Mouse (Mus musculus): ENCODE measurements at regions not wholly inside any gene's neighbourhood (a gene's known extent, or its start where the extent isn't known, plus 50 kb on each side); places are given as distances from the start of the nearest gene placed in this dataset.
"Not testable (repeated sequence)": the region's sequence is repeated elsewhere in the genome, so short reads cannot be mapped to it uniquely, and the experiment has no call there.

GRCm38 (mm10) chr10:15321480-15321879, 603.5 kb upstream of the Gje1 start:
- no peak for DNase-seq (ENCODE audit: low spot score)

GRCm38 (mm10) chr10:15317017-15317607, 599.1 kb upstream of the Gje1 start:
- DNase-seq (ENCODE audit: low spot score), result no peak

GRCm38 (mm10) chr10:15310650-15311049, 592.6 kb upstream of the Gje1 start:
- DNase-seq (ENCODE audit: low spot score), result no peak

DNA sequence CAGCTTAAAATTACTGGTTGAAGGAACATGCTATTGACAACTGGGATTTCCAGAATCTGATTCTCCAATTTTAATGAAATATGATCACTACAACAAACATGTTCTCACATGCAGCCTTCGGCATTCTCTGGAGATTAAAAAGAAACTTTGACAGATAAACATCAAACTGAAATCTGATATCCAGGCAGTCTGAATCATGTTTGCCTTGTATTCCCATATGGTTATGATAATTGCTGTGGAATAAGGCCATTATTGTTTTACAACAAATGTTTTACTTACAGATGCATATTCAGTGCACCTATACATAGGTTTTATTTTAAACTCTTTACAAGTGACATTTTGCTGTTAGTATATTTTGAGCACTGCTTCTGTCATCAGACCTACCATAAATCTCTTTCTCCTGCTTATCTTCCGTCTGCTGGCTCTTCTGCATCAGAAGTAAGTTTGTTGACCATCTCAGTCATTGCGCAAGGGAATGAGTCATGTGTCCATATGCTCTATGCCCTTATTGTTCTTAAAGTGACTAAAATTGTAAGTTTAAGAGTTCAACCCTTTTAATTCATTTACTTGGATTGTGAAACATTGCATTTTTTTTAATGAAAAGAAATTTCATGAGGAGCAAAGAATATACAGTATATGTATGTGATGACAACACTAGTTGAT, 587.9 kb upstream of the Gje1 start:
- no peak for DNase-seq (ENCODE audit: low spot score)

DNA sequence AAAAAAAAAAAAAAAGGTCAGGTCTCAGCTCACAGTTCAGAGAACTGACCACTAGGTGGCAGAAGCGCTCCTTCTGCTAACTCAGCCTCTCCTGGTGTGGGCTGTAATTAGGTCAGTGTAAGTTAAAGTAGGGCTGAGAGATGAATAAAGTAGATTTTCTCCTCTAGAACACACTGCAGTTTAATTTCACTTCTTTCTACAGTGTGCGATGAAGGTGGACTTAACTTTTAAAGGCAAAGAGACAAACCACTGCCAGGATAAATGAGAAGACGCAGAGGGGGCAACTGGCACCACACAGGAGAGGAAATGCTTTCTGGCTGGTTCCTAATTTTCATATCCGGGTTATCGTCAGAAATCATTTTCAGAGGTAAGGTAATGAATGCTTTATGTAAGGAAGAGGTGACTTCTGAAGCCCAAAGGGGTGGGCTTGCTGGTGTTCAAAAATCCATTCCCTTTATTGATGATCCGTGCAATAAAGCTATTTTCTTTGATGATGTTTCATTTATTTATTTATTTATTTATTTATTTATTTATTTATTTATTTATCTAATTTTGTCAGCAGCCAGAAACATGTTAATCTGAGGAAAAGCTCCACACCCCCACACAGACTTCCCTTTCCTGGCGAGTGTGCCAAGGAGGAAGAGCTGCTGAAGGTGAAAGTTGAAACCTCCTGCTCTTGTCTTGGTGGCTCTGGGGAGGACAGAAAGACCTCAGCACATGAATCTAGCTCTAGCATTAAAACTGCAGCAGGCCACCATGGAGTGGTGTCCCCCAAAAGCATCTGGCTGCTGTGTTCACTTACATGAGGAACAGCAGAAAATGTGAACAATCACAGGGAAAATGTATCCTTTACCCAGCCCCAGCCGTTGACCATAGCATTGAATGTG, 582.4 kb upstream of the Gje1 start:
- DNase-seq (ENCODE audit: low spot score), result peak; percentile 78

GRCm38 (mm10) chr10:15299331-15300198, 581.6 kb upstream of the Gje1 start:
- no peak for DNase-seq (ENCODE audit: low spot score)

- DNase-seq (ENCODE audit: low spot score), result no peak
These were observed 579.2 kb upstream of the Gje1 start for GRCm38 (mm10) chr10:15297257-15297656.

GRCm38 (mm10) chr10:15294125-15294524, 576.1 kb upstream of the Gje1 start:
- DNase-seq (ENCODE audit: low spot score), result no peak

DNA sequence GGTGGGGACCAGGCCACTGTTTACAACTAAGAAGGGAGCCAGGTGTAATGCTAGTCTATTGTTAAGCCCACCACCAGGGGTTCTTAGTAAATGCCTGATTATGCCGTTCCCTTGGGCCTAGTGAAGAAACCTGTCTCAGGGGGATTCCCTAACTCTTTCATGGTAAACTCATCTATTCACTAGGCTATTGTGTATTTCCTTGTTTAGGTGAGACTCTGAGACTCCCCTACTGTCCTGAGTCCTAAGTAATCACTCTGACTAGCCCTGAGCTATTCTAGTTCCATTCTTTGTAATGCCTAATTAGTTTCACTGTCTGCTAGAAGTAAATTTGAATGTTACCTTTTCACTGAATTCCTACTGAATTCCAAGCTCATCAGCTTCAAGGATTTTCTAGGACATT, 545.3 kb upstream of the Gje1 start:
- not testable (repeated sequence) for DNase-seq (ENCODE audit: low spot score)

- not testable (repeated sequence) for DNase-seq (ENCODE audit: low spot score)
These were observed 544.3 kb upstream of the Gje1 start for GRCm38 (mm10) chr10:15262282-15262681.

DNA sequence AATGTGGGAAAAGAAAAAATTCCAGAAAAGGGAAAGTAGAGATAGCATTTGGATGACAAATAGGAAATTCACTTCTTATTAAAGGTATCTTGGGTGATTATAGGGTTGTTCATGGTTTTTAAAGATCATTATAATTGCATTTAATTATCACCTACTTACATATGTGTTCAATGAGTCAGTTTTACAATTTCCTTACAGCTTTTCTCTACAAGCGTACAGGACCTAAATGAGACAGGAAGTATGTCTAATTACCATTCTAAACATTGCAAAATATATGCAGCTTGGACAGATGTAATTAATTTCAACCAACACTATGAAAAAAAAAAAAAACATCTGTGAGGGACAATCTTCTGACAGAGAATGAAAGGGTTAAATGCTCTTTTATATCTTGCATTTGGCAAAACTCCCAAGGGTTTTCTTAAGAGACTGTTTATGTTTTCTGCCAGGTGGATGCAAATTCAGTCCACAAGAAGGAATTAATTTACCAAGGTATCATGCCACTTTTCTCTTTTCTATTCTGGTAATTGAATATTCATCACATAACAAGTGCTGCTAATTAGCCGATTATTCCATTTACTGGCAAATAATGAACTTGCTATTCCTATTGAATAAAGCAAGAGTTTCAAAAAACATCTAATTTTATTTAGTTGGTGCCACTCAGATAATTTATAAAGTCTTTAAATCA, 531.5 kb upstream of the Gje1 start:
- no peak for DNase-seq (ENCODE audit: low spot score)

DNA sequence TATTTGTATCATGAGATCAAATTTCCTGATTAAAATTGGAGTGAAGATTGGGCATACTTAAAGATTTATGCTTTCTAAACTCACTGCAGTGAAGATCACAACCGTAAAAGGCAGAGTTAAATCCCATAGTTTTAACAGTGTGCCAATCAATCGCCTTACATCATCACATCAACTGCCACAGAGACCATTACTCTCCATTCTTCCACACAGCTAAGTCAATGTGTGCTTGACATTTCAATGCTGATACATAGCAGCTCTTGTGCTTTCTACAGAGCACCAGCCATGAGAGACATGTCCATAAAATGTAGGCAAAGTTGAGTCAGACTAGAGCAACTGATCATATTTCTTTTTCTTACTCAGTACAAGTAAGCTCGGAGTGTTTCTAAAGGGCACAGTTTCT, 530.9 kb upstream of the Gje1 start:
- DNase-seq (ENCODE audit: low spot score), result no peak

DNA sequence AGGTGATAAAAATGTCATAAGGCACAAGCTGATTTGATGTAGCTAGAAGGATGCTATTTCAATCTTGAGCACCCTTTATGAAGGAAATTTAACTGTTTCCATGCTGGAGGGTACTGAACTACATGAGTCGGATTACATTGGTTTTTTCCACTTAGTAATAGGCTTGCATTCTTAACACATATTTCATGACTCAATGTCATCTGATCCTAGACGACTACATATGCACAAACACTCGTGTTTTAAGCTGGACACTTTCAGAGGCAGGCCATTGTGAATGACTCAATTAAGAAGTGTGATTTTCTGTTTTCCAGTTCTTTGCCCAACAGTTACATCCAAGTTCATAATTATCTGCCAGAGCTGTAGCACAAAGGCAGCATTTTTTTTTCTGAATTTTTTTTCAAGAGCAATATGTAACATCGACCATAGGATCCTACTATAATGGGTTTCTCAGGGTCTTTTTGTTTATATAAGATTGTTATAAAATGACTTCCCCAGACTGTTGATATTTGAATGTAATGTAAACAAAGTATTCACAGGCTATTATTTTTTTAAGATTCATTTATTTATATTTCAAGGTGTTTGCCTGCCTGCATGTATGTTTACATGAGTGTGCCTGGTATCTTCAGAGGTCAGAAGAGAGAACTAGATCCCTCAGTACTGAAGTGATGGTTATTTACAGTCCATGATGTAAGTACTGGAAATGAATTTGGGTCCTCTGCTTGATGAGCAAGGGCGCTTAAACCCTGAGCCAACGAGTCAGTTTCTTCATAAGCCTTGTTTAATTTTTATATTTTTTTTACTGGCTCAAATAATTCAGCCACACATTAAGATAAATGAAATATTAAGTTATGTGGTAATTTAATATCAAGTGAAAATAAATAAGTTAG, 526.6 kb upstream of the Gje1 start:
- no peak for DNase-seq (ENCODE audit: low spot score)

DNA sequence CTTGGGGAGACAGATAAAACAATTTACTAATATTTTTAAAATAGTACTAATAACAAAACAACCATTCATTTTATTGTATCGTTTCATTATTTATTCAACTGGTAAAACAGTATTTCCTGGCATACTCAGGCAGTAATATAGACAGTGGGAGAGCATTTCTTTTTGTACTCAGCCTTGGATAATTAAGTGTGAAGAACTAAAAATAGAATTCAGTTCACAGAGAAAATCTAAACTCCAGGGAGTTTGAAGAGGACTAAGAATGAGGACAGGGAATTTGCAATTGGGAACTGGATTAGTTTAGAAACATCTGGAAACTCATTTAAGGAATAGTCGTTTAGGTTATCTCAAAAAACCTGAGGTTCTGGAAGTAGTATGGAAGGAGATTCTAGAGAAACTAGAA, 525.4 kb upstream of the Gje1 start:
- no peak for DNase-seq (ENCODE audit: low spot score)

- no peak for DNase-seq (ENCODE audit: low spot score)
These were observed 500.9 kb upstream of the Gje1 start for GRCm38 (mm10) chr10:15218883-15219282.

GRCm38 (mm10) chr10:15179585-15179984, 461.6 kb upstream of the Gje1 start:
- DNase-seq (ENCODE audit: low spot score), result no peak

DNA sequence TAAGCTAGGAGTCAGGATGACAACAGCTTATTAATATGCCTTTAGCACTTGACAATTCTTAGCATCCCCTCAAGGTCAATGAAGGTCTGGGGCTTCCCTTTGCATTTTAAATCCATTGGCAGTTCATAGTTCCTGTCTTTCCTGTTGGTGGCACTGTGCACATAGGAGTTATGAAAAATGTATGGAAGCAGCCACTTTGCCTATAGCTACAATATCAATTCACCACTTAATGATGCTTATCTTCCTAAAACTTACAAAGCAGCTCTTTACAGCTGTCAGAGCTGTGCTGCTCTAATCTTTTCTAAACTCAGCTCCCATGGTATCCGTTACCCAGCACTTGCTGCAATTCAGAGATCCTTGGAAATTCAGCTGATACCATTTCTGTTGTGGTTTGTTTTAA, 456.4 kb upstream of the Gje1 start:
- no peak for DNase-seq (ENCODE audit: low spot score)

DNA sequence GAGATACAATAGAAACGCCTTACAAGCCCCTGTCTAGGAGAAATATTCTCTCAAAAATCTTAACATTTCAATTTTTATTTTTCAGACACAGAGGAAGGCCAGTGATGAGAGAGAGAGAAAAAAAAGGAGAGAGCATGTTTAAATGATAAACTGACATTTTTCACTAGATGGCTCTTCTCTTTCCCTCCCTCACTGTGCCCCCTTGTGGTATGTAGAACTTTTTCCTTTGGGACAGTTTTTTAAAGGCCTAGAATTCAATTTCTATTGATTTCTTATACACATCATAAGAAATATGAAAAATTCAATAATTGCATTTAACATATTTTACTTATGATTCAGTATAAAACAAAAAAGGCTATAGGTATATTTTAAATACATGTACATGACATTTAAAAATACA, 454.5 kb upstream of the Gje1 start:
- DNase-seq (ENCODE audit: low spot score), result no peak

DNA sequence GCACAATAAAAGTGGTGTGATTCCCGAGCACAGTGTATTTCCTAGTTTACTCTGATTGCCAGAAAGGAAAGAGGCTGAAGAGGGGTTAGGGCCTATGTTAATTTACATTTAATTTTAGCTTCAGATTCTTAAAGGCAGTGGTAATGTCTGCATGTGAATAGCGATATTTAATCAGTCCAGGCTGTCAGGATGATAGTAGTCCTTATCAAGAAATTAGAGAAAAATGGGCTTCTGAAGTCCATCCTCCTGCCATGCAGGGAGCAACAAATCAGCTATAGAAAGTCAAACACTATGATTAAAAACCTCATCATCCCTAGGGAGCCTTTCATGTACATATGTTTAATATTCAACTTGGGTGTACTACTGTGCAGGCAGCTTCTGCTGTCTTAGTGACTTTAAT, 422.7 kb upstream of the Gje1 start:
- no peak for DNase-seq (ENCODE audit: low spot score)
